Mouse (Mus musculus): ENCODE results near the gene Armc2. TPM values are rescaled to one million over a fixed set of nuclear protein-coding genes. Genes with fewer than 3 reads are reported as not detected.

Gene Armc2
- polyA plus RNA-seq, 1 experiment = 1.2 TPM

- H3K27me3 ChIP-seq (ENCODE audit: control insufficient read depth, insufficient read depth, low read length, poor library complexity, severe bottlenecking) = no peaks in the 10 kb centered on the region
- H3K27ac ChIP-seq (ENCODE audit: insufficient read depth, low read length) = no peak overlapping the region
- no peak overlapping the region for H3K4me3 ChIP-seq (ENCODE audit: low read depth, low read length)
- H3K36me3 ChIP-seq (ENCODE audit: control insufficient read depth, insufficient read depth, low read length, poor library complexity, severe bottlenecking) = no peaks in the 10 kb centered on the region
- no peak overlapping the region for H3K9ac ChIP-seq (ENCODE audit: low read depth, poor library complexity, severe bottlenecking)
- TF ChIP-seq POLR2A (IDR thresholded peaks at IDR 0.05; ENCODE audit: insufficient read depth, low read length) (no peak), CTCF (IDR thresholded peaks at IDR 0.05; ENCODE audit: low read depth, low read length) (no peak), EP300 (IDR thresholded peaks at IDR 0.05; ENCODE audit: insufficient read depth, low read depth, low read length) (no peak)
- H3K4me1 ChIP-seq (ENCODE audit: control insufficient read depth, insufficient read depth, low read length) = peaks cover 3% of the 10 kb centered on the region
- H3K9me3 ChIP-seq (replicated peaks; ENCODE audit: control insufficient read depth, insufficient read depth, low read length, poor library complexity, severe bottlenecking) = no peaks in the 10 kb centered on the region
These were observed 17.0 kb downstream of the Armc2 start for GRCm38 (mm10) chr10:42001260-42001659.

GRCm38 (mm10) chr10:41997691-41998178 lies 20.5 kb downstream of the Armc2 start:
- Histone ChIP-seq H3K27ac (ENCODE audit: insufficient read depth, low read length) (0 out of 2 replicates have a peak overlapping the region, but pooled peaks have one; percentile 5), H3K9ac (ENCODE audit: low read depth, poor library complexity, severe bottlenecking) (no peak overlapping the region), H3K9me3 (replicated peaks; ENCODE audit: control insufficient read depth, insufficient read depth, low read length, poor library complexity, severe bottlenecking) (no peaks in the 10 kb centered on the region), H3K36me3 (ENCODE audit: control insufficient read depth, insufficient read depth, low read length, poor library complexity, severe bottlenecking) (no peaks in the 10 kb centered on the region), H3K27me3 (ENCODE audit: control insufficient read depth, insufficient read depth, low read length, poor library complexity, severe bottlenecking) (no peaks in the 10 kb centered on the region), H3K4me1 (ENCODE audit: control insufficient read depth, insufficient read depth, low read length) (peaks cover 3% of the 10 kb centered on the region), H3K4me3 (ENCODE audit: low read depth, low read length) (no peak overlapping the region)
- TF ChIP-seq CTCF (IDR thresholded peaks at IDR 0.05; ENCODE audit: low read depth, low read length) (no peak), EP300 (IDR thresholded peaks at IDR 0.05; ENCODE audit: insufficient read depth, low read depth, low read length) (peak; percentile 82)

- peaks cover 3% of the 10 kb centered on the region for H3K4me1 ChIP-seq (ENCODE audit: control insufficient read depth, insufficient read depth, low read length)
- H3K9ac ChIP-seq (ENCODE audit: low read depth, poor library complexity, severe bottlenecking) = no peak overlapping the region
- no peak overlapping the region for H3K4me3 ChIP-seq (ENCODE audit: low read depth, low read length)
- H3K27me3 ChIP-seq (ENCODE audit: control insufficient read depth, insufficient read depth, low read length, poor library complexity, severe bottlenecking) = no peaks in the 10 kb centered on the region
- no peak for TF ChIP-seq POLR2A (IDR thresholded peaks at IDR 0.05; ENCODE audit: insufficient read depth, low read length)
- no peak for TF ChIP-seq EP300 (IDR thresholded peaks at IDR 0.05; ENCODE audit: insufficient read depth, low read depth, low read length)
- no peak for TF ChIP-seq CTCF (IDR thresholded peaks at IDR 0.05; ENCODE audit: low read depth, low read length)
- H3K36me3 ChIP-seq (ENCODE audit: control insufficient read depth, insufficient read depth, low read length, poor library complexity, severe bottlenecking) = no peaks in the 10 kb centered on the region
- no peaks in the 10 kb centered on the region for H3K9me3 ChIP-seq (replicated peaks; ENCODE audit: control insufficient read depth, insufficient read depth, low read length, poor library complexity, severe bottlenecking)
- H3K27ac ChIP-seq (ENCODE audit: insufficient read depth, low read length) = no peak overlapping the region
These were observed 22.1 kb downstream of the Armc2 start for GRCm38 (mm10) chr10:41996157-41996556.

- H3K4me3 ChIP-seq (ENCODE audit: low read depth, low read length) = no peak overlapping the region
- peaks cover 3% of the 10 kb centered on the region for H3K4me1 ChIP-seq (ENCODE audit: control insufficient read depth, insufficient read depth, low read length)
- no peaks in the 10 kb centered on the region for H3K9me3 ChIP-seq (replicated peaks; ENCODE audit: control insufficient read depth, insufficient read depth, low read length, poor library complexity, severe bottlenecking)
- H3K27me3 ChIP-seq (ENCODE audit: control insufficient read depth, insufficient read depth, low read length, poor library complexity, severe bottlenecking) = no peaks in the 10 kb centered on the region
- no peak for TF ChIP-seq EP300 (IDR thresholded peaks at IDR 0.05; ENCODE audit: insufficient read depth, low read depth, low read length)
- no peak for TF ChIP-seq POLR2A (IDR thresholded peaks at IDR 0.05; ENCODE audit: insufficient read depth, low read length)
- TF ChIP-seq CTCF (IDR thresholded peaks at IDR 0.05; ENCODE audit: low read depth, low read length) = no peak
- H3K36me3 ChIP-seq (ENCODE audit: control insufficient read depth, insufficient read depth, low read length, poor library complexity, severe bottlenecking) = no peaks in the 10 kb centered on the region
- H3K27ac ChIP-seq (ENCODE audit: insufficient read depth, low read length) = no peak overlapping the region
- no peak overlapping the region for H3K9ac ChIP-seq (ENCODE audit: low read depth, poor library complexity, severe bottlenecking)
These were observed 23.2 kb downstream of the Armc2 start for GRCm38 (mm10) chr10:41995051-41995450.

GRCm38 (mm10) chr10:41994578-41994977 lies 23.7 kb downstream of the Armc2 start:
- Histone ChIP-seq H3K4me1 (ENCODE audit: control insufficient read depth, insufficient read depth, low read length) (peaks cover 3% of the 10 kb centered on the region), H3K4me3 (ENCODE audit: low read depth, low read length) (no peak overlapping the region), H3K36me3 (ENCODE audit: control insufficient read depth, insufficient read depth, low read length, poor library complexity, severe bottlenecking) (no peaks in the 10 kb centered on the region), H3K27me3 (ENCODE audit: control insufficient read depth, insufficient read depth, low read length, poor library complexity, severe bottlenecking) (no peaks in the 10 kb centered on the region), H3K27ac (ENCODE audit: insufficient read depth, low read length) (no peak overlapping the region), H3K9ac (ENCODE audit: low read depth, poor library complexity, severe bottlenecking) (no peak overlapping the region), H3K9me3 (replicated peaks; ENCODE audit: control insufficient read depth, insufficient read depth, low read length, poor library complexity, severe bottlenecking) (no peaks in the 10 kb centered on the region)
- no peak for TF ChIP-seq POLR2A (IDR thresholded peaks at IDR 0.05; ENCODE audit: insufficient read depth, low read length)
- TF ChIP-seq CTCF (IDR thresholded peaks at IDR 0.05; ENCODE audit: low read depth, low read length) = no peak
- TF ChIP-seq EP300 (IDR thresholded peaks at IDR 0.05; ENCODE audit: insufficient read depth, low read depth, low read length) = no peak

- H3K9ac ChIP-seq (ENCODE audit: low read depth, poor library complexity, severe bottlenecking) = no peak overlapping the region
- no peaks in the 10 kb centered on the region for H3K36me3 ChIP-seq (ENCODE audit: control insufficient read depth, insufficient read depth, low read length, poor library complexity, severe bottlenecking)
- no peaks in the 10 kb centered on the region for H3K4me1 ChIP-seq (ENCODE audit: control insufficient read depth, insufficient read depth, low read length)
- no peak for TF ChIP-seq EP300 (IDR thresholded peaks at IDR 0.05; ENCODE audit: insufficient read depth, low read depth, low read length)
- H3K4me3 ChIP-seq (ENCODE audit: low read depth, low read length) = no peak overlapping the region
- no peaks in the 10 kb centered on the region for H3K27me3 ChIP-seq (ENCODE audit: control insufficient read depth, insufficient read depth, low read length, poor library complexity, severe bottlenecking)
- no peaks in the 10 kb centered on the region for H3K9me3 ChIP-seq (replicated peaks; ENCODE audit: control insufficient read depth, insufficient read depth, low read length, poor library complexity, severe bottlenecking)
- H3K27ac ChIP-seq (ENCODE audit: insufficient read depth, low read length) = no peak overlapping the region
These were observed 26.2 kb downstream of the Armc2 start for GRCm38 (mm10) chr10:41992059-41992440.
